Mouse (Mus musculus) erythroblast, adult 5-6 weeks (primary cell): Measurements from ENCODE around the gene Hoxa3. TPM values are rescaled to one million over a fixed set of nuclear protein-coding genes. Genes with fewer than 3 reads are reported as not detected.

Experiments used
- ATAC-seq: replicated peaks from 2 replicates; pipeline ENCODE4 v1.8.0; 2016; ENCODE audit warnings: moderate number of reproducible peaks, mild to moderate bottlenecking, moderate TSS enrichment, inconsistent platforms; ENCODE audit not compliant: poor library complexity, low FRiP score, severe bottlenecking
- total RNA-seq, 2 experiments: library from RNA; stranded (forward) in 1 of 2; stranded (reverse) in 1 of 2; fragments of 150-400 nt in 1 of 2; fragments of 200-764, 138-1000 nt in 1 of 2; gene quantifications; 2 replicates each; pipeline versions ENCODE4 v1.2.3 to v1.2.4; 2015 to 2017; ENCODE audit warnings: low replicate concordance in 2 of 2

The Hoxa3 gene
- total RNA-seq, 2 experiments from 2014 or later = not detected

GRCm38 (mm10) chr6:52162611-52163365 is 50.3 kb downstream of the Hoxa3 start:
- ATAC-seq = no peak

- ATAC-seq = no peak
Measured at GRCm38 (mm10) chr6:52162093-52162380, 51.1 kb downstream of the Hoxa3 start.

- no peak for ATAC-seq
Measured at GRCm38 (mm10) chr6:52161336-52162092, 51.6 kb downstream of the Hoxa3 start.

DNA sequence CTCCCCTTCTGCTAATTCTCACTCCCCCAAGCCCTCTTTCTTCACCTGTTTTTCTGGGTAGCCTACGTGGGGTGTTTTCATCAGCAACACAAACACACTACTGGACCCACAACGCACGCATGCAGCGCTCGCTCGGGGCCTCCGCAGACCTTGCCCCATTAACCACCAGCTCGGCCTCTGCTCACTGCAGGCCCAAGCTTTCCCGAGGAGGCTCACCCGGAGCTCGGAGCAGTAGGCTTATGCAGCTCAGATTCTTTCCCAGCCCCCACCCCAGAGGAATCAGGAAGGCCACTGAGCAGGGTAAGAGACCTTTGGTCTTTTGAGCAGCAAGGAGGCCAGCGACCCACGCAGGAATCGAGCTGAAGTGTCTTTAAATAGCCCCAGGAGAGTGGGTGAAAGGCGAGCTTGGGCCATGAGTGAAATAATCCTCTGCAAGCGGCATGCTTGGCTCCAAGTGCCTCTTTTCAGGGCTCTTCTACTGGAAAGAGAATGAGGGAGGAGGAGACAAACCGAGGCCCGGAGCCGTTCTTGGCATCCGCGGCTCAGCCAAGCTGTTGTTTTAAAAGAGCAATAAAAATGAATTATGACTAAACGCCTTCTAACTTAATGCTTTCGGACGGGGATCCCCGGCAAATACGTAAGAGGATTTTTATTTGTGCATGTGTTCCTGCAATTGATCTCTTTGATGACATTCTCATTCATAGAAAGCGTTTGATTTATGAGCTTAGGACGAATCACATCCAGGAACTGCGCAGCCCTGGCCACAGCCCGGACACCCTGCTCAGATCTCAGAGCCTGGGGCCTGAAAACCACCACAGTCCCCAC is 52.4 kb downstream of the Hoxa3 start:
- no peak for ATAC-seq

DNA sequence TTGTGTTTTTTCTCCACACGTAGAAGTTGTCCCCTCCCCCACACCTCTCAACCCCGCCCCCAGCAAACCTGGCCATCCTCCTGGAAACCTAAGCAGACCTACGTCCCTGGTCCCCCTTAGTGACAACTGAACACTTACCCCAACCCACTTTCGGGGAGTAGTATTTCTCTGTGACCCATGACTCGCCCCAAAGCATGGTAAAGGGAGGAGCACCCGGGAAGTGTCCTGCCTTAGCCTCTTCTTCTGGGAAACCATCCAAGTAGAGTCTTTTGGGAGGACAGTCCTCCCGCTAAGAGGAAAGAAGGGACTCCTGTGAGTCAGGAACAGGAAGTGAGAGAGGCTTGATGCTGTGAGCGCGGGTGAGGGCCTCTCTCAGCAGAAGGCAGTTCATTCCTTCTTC is 53.2 kb downstream of the Hoxa3 start:
- no peak for ATAC-seq

- no peak for ATAC-seq
Measured at GRCm38 (mm10) chr6:52159164-52159761, 53.9 kb downstream of the Hoxa3 start.

GRCm38 (mm10) chr6:52158276-52159051 is 54.7 kb downstream of the Hoxa3 start, which contains the start of gene Hoxa1:
Gene Hoxa1 (minus strand): TSS chr6:52158317.
- no peak for ATAC-seq

- no peak for ATAC-seq
Measured at GRCm38 (mm10) chr6:52157466-52158275, 55.5 kb downstream of the Hoxa3 start.

GRCm38 (mm10) chr6:52156551-52157200 is 56.5 kb downstream of the Hoxa3 start:
- no peak for ATAC-seq

DNA sequence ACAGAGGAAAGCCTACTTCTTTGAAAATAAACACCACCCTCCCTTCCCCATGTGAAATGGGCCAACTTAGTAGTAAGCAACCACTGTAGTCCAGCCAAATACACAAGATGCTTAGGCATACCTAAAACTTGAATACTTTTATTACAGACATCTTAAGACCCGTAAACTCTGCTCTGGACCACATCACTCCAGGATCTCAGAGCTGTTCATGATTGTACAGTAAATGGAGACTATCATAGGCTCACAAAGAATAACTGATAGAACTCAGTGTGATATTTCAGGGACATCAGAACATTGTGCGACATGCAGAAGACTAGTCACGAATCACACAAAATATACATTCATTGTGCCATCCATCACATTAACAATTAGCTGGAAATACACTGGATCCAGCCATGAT is 57.7 kb downstream of the Hoxa3 start:
- ATAC-seq = no peak

DNA sequence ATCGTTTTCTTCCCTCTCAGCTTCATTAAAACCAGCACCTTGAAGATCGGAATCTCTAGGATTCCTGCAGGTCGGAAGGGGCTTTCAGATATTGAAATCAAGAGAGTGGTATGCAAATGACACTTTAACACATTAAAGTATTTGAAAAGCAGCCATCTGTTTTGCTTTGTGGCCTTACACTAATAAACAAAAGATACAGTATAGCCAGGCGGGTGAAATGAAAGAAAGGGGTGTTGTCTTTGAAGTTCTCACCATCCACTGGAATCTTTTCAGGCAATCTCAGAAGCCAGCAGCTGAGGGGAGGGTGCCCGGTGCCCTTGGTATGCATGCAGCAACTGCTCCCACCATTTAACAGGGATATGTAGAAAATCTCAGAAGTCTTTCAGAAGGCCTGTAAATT is 59.1 kb downstream of the Hoxa3 start:
- no peak for ATAC-seq

DNA sequence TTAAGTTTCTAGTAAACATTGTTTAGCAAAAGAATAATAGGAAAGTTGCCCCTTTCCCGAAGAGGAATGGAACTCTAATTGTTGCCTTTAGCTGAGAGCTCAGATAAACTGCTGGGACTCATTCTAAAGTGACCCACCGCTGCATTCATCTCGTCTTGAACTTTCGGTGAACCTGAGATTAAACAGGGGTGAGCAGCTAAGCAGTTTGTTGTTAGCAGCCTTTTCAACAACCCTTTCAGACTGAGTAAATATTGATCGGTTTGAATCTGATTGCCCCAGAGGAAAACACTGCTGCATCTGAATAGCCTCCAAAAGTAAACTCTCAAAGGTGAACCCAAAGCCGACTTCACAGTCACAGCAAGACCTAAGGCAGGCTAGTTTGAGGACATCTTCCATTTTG is 59.9 kb downstream of the Hoxa3 start:
- ATAC-seq = no peak

DNA sequence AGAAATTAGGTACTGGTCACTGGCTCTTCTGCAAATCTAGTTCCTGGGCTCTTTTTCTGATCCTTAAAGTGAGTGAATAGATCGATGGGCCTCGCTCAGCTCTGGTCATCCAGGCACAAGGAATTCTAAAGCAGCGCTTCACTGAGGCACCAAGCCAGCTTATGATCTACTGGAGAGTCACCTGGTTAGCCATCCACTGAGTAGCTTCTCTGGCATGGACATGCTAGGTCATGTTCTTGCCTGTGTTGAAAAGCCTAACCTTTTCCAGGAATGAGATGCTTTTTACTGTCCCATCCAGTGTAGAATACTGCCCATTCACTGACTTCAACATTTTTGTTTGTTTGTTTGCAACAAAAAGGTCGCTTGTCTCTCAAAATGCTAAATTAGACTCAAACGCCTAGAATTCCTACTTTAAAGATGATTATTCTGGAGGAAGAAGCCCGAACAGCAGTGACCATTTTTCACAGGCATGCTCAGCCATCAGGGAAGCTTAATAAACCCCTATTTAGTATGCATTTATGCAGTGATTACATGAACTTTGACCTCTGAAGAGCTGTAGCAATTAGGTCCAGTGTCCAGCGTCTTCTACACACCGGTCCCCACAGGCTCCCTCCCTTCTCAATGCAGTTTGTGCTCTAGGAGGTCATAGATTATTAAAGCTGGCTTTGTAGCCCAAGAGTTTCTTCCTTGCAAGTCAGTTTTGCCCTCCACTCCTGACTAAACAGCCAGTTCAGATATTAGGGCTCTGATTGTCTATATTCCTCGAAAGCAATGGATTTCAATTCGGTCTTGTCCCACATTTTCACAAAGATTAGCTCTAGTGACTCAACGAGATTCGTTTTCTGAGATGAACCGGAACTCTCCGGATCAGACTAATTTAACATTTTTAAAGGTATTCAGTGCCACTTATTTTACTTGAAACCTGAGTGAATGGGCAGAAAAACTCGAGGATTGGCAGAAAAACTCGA is 60.6 kb downstream of the Hoxa3 start:
- ATAC-seq = no peak

- no peak for ATAC-seq
Measured at GRCm38 (mm10) chr6:52151571-52151970, 61.6 kb downstream of the Hoxa3 start.

DNA sequence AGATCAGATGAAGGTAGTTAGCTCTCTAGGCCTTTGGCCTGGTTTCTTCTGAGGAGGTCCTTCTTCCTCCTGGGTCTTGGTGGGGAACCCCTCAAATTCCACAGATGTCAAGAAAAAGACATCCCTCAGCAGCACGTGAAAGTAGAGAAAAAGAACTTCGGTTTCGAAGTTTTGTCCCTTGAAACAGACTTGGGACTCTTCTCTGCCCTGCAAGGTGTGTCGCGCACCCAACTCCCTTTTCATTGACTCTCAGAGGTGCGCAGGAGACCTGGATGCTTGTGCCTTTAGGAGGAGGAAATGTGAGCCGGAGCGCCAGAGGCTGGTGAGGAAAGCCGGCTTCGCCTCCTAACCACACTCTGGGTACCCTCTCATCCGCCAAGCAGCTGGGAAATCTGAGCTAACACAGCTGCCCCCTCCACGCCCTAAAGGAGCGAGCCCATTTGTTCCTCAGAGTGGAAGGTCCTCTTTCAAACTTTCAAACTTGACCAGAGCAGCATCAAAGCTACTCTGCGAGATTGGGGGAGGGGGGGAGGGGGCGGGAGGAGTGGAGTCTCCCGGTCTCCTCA is 62.7 kb downstream of the Hoxa3 start:
- no peak for ATAC-seq

GRCm38 (mm10) chr6:52139115-52139514 is 74.0 kb downstream of the Hoxa3 start:
- no peak for ATAC-seq

GRCm38 (mm10) chr6:52138576-52138975 is 74.6 kb downstream of the Hoxa3 start:
- ATAC-seq = no peak
